Mouse (Mus musculus) erythroblast, embryonic 14.5 days (primary cell): ENCODE measurements at regions not wholly inside any gene's neighbourhood (a gene's known extent, or its start where the extent isn't known, plus 50 kb on each side); places are given as distances from the start of the nearest gene placed in this dataset.

Source experiments
- GATA1 ChIP-seq: IDR thresholded peaks from 2 replicates; pipeline ENCODE4 v1.6.1; 2012; ENCODE audit warnings: low read length, inconsistent platforms, mixed read lengths
- TAL1 ChIP-seq: IDR thresholded peaks from 3 replicates; pipeline ENCODE4 v1.6.1; 2012; ENCODE audit warnings: low read length, inconsistent platforms, mixed read lengths

GRCm38 (mm10) chr1:154042956-154043355 is 142.9 kb upstream of the Teddm2 start:
- TF ChIP-seq GATA1 (no peak), TAL1 (no peak)
